Mouse (Mus musculus) bone marrow macrophage, adult 2 months (primary cell): Measurements from ENCODE around the gene Nebl.

Source experiments
- CTCF ChIP-seq: IDR thresholded peaks from 2 replicates; pipeline ENCODE4 v1.5.1; 2012; ENCODE audit warnings: low read depth, mild to moderate bottlenecking, low read length, moderate library complexity
- POLR2A ChIP-seq: IDR thresholded peaks from 2 replicates; pipeline ENCODE4 v1.6.1; 2012; ENCODE audit warnings: mild to moderate bottlenecking, low read depth, low read length, borderline replicate concordance

GRCm38 (mm10) chr2:17546354-17546948 lies 184.8 kb downstream of the Nebl start:
- TF ChIP-seq POLR2A (no peak), CTCF (no peak)
